Mouse (Mus musculus) E14TG2a.4 (cell line): ENCODE results near the gene Slc10a6.

Experiments used
- H3K27me3 ChIP-seq: 2 replicates; pipeline ENCODE4 v1.6.1; 2014; ENCODE audit warnings: low read length, control low read depth; ENCODE audit not compliant: insufficient read depth
- H3K36me3 ChIP-seq: 2 replicates; pipeline ENCODE4 v1.6.1; 2014; ENCODE audit warnings: low read length, control low read depth; ENCODE audit not compliant: insufficient read depth
- H3K4me1 ChIP-seq: replicated peaks from 2 replicates; pipeline ENCODE4 v1.6.1; 2014; ENCODE audit warnings: low read depth, low read length, control low read depth
- H3K4me3 ChIP-seq: replicated peaks from 2 replicates; pipeline ENCODE4 v1.5.1; 2014; ENCODE audit warnings: mild to moderate bottlenecking, low read length
- H3K9me3 ChIP-seq: 2 replicates; pipeline ENCODE4 v1.6.1; 2014; ENCODE audit warnings: low read length, control low read depth
- CTCF ChIP-seq: conservative IDR thresholded peaks from 2 replicates; pipeline ENCODE4 v1.5.1; 2014; ENCODE audit warnings: low read length
- NANOG ChIP-seq: IDR thresholded peaks from 2 replicates; pipeline ENCODE4 v1.6.1; 2014; ENCODE audit warnings: borderline replicate concordance, low read length, mixed read lengths
- POU5F1 ChIP-seq: IDR thresholded peaks from 2 replicates; pipeline ENCODE4 v1.6.1; 2014; ENCODE audit warnings: low read length, borderline replicate concordance

Slc10a6 gene

DNA sequence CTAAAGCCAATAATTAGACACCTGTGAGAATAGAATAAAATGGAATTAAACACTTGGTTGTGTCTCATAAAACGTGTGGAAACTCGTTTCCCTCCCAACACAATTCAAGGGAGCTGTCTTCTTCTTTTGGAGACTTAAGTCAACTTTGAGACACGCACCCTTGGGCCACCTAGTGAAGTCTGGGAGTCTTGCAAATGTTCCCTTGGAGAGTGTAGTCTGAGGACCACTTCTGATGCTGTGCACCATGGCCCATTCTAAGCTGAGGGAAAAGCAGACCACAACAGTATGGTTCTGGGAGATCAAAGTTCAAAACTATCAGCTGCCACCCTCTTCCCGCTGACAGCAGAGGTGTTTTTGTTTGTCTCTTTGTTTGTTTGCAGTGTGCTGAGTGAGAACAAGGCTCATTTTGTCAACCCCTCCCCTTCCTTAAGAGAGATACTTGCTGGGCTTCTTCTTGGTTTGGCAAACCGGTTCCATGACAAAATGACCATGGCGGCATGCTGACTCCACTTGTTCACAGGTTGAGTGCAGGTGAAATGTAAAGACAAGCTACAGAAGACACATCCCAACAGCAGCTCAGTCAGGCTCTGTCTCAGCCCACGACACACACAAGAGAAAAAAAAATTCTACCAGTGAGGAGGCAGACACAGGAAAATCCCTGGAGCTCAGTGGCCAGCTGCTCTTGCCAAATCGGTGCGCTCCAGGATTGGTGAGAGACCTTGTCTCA lies 814 bp upstream of the Slc10a6 start:
- no peak overlapping the region for H3K4me3 ChIP-seq
- no peaks in the 10 kb centered on the region for H3K9me3 ChIP-seq
- H3K4me1 ChIP-seq: no peaks in the 10 kb centered on the region
- H3K27me3 ChIP-seq: peaks cover 5% of the 10 kb centered on the region; the same call in 1 of the 2 replicates
- TF ChIP-seq NANOG (no peak), CTCF (no peak), POU5F1 (no peak)
- H3K36me3 ChIP-seq: no peaks in the 10 kb centered on the region

DNA sequence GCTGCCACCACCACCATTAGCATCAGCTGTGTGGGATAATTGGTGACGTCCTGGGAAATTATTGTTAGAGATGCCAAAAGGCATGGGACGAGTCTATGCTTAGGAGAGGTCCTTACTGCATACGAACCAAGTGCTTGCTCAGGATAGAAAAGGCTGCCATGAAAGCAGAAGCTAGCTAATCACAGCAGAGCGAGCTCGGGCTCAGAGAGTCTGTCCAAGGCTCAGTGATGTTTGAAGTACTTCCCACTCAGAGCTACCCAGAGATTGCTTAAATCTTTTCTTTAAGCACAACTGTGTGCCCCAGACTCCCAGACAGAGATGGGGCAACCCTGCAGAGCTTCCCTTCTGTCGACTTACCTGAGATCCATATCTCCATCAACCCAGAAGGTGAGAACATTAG lies 704 bp downstream of the Slc10a6 start:
- no peak for TF ChIP-seq CTCF
- no peak for TF ChIP-seq POU5F1
- peaks cover 5% of the 10 kb centered on the region; the same call in 1 of the 2 replicates for H3K27me3 ChIP-seq
- H3K36me3 ChIP-seq: no peaks in the 10 kb centered on the region
- no peaks in the 10 kb centered on the region for H3K4me1 ChIP-seq
- H3K9me3 ChIP-seq: peaks cover 3% of the 10 kb centered on the region; the same call in 1 of the 2 replicates
- H3K4me3 ChIP-seq: no peak overlapping the region

DNA sequence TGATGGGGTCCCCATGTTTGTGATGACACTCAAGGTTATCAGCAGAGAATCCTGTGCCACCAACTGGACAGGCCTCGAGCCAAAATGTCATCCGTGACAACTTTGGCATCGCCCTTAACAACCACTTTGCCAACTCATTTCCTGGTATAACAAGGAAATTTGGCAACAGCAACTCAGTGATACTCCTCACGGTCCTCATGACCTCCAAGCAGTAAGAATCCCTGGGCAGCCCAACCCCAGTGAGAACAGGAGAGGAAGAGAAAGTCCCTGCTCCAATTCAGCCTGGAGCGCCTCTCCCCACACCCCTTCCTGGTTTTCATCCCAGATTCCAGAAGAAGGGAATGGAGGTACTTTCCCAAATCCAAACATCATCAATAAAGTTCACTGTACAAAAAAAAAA lies 4.4 kb downstream of the Slc10a6 start:
- Histone ChIP-seq H3K4me3 (no peak overlapping the region), H3K27me3 (peaks cover 5% of the 10 kb centered on the region; the same call in 1 of the 2 replicates), H3K9me3 (peaks cover 14% of the 10 kb centered on the region), H3K36me3 (no peaks in the 10 kb centered on the region), H3K4me1 (peaks cover 4% of the 10 kb centered on the region; the same call in 1 of the 2 replicates)
- no peak for TF ChIP-seq NANOG
- TF ChIP-seq POU5F1: no peak

DNA sequence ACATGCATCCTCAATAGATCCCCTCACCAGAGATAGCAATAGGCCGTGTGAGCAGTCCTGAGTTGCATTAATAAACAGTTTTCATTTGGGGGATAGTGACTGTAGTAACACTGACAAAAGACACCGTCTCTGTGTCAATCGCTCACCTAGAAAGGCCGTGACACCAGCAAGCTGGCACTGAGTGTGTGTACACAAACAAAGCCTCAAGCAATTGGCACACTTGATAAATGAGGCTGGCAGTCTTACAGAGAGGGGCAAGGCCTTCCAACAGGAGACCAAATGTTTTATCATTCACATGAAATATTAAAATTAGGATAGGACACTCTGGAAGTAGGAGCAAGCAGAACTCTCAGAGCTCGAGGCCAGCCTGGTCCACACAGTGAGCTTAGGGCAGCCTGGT lies 6.9 kb downstream of the Slc10a6 start:
- no peaks in the 10 kb centered on the region for H3K27me3 ChIP-seq
- no peak for TF ChIP-seq NANOG
- TF ChIP-seq CTCF: no peak
- no peak for TF ChIP-seq POU5F1
- H3K36me3 ChIP-seq: no peaks in the 10 kb centered on the region
- H3K4me1 ChIP-seq: peaks cover 13% of the 10 kb centered on the region
- H3K4me3 ChIP-seq: no peak overlapping the region
- peaks cover 14% of the 10 kb centered on the region for H3K9me3 ChIP-seq

DNA sequence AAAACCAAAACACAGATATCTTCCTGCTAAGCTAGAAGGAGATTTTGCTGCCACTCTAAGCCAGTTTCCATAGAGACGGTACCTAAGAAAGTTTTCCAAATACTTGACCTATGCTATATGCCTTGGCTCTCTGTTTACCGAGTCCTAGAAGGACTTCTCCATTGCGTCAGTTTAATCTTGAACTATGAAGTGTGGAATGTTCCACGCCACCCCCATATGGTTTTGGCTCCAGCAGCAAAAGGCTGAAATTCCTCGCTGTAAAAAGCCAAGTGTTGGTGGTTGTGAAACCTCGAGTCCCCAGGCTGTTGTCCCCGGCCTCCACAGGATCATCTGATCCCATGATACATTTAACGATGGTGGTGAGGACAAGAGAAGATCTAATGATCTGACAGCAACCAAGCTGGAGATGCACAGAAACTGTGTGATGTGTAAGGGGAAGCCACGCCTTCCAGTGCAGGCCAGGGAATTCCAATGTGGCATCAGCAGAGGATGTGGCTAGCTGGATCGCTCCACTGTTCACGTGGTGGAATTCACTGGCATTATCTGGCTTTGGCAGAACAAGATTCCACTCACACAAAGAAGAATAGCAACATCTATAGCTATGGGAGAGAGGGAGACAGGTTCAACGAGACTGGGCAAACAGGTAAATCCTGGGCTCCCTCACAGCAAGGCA lies 8.8 kb downstream of the Slc10a6 start:
- H3K4me1 ChIP-seq: peaks cover 25% of the 10 kb centered on the region
- no peaks in the 10 kb centered on the region for H3K27me3 ChIP-seq
- H3K9me3 ChIP-seq: peaks cover 14% of the 10 kb centered on the region
- TF ChIP-seq POU5F1 (no peak), NANOG (no peak), CTCF (no peak)
- H3K4me3 ChIP-seq: no peak overlapping the region
- no peaks in the 10 kb centered on the region for H3K36me3 ChIP-seq

DNA sequence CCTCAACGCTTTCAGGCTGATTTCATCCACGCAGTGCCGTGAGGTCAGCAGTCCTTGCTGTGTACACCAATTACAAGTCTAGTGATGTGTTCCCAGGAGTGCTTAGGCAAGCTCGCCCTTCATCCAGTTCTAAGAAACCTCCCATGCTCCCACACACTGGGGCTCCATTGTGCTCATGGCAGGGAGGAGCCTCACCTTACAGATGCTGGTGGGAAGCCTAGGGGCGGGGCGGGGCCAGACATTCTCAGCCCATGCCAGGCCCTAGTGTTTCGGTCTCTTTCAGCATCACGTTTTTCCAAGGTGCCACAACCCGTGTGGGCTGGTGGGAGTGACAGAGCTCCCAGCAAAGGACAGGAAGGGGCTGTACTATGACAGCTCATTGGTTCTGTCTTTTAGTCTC lies 12.0 kb downstream of the Slc10a6 start:
- Histone ChIP-seq H3K27me3 (peaks cover 2% of the 10 kb centered on the region; the same call in 1 of the 2 replicates), H3K4me3 (no peak overlapping the region), H3K4me1 (peaks cover 25% of the 10 kb centered on the region), H3K36me3 (no peaks in the 10 kb centered on the region), H3K9me3 (no peaks in the 10 kb centered on the region)
- TF ChIP-seq CTCF: no peak
- no peak for TF ChIP-seq NANOG
- no peak for TF ChIP-seq POU5F1

DNA sequence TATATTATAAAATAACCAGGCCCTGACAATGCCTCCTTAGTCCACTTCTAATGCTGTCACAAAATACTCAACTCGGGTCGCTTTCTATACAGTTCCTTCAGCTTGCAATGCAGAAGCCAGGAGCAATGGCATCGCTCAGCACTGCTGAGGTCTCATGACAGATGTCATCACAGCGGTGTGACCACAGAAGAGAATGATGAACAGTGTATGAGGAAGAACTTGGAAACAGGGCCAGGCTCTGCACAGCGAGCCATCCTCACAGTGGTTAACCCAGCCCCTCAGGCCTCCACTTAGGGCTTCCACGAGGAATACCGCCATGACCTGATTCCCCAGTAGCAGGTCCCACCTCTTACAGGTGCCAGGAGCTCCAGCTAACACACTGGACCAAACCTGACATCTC lies 14.8 kb downstream of the Slc10a6 start:
- H3K36me3 ChIP-seq: no peaks in the 10 kb centered on the region
- H3K4me3 ChIP-seq: no peak overlapping the region
- H3K4me1 ChIP-seq: peaks cover 21% of the 10 kb centered on the region
- TF ChIP-seq POU5F1 (no peak), NANOG (no peak), CTCF (no peak)
- no peaks in the 10 kb centered on the region for H3K9me3 ChIP-seq
- peaks cover 2% of the 10 kb centered on the region; the same call in 1 of the 2 replicates for H3K27me3 ChIP-seq

- Histone ChIP-seq H3K9me3 (no peaks in the 10 kb centered on the region), H3K36me3 (no peaks in the 10 kb centered on the region), H3K4me3 (no peak overlapping the region), H3K4me1 (peaks cover 12% of the 10 kb centered on the region), H3K27me3 (peaks cover 2% of the 10 kb centered on the region; the same call in 1 of the 2 replicates)
- TF ChIP-seq POU5F1 (no peak), CTCF (no peak), NANOG (no peak)
Observed at GRCm38 (mm10) chr5:103612316-103612715, 16.9 kb downstream of the Slc10a6 start.

DNA sequence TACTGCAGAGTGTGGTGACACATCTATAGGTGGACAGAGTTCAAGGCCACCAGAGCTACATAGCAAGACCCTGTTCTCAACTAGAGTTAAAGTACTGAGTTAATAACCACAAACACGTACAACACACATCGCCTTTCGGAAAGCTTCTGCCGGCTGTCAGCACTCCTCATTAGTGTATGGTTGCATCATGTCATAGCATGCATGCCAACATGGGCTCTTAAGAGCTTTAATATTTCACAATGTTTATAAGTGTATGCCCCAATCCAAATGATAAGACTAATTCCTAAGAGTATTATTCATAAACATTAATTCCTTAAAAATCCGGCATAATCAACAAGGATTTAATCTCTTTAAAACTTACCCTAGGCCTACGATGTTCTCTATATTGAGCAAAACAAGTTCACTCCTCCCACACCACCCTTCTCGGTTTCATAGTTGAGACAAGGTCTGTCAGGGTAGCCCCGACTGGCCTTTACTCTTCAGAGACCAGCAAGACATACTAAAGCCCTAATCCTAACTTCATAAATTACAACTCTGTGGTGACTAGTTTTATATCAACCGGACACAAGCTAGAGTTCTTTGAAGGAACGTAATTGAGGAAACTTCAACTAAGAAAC lies 18.2 kb downstream of the Slc10a6 start:
- TF ChIP-seq NANOG (no peak), CTCF (no peak), POU5F1 (no peak)
- Histone ChIP-seq H3K4me3 (no peak overlapping the region), H3K27me3 (peaks cover 2% of the 10 kb centered on the region; the same call in 1 of the 2 replicates), H3K4me1 (no peaks in the 10 kb centered on the region), H3K9me3 (no peaks in the 10 kb centered on the region), H3K36me3 (no peaks in the 10 kb centered on the region)
